16 mouse cellular contexts compared by ENCODE assay signal in genomic region chr13:45883791-45884238, GRCm38 (mm10).
A peak's percentile ranks its signal among the peaks of the same experiment; 100 is the strongest.
DNase-seq lines count a peak whose midpoint lies in the region; ATAC-seq lines count a peak whose summit lies in the region.
"Had no signal": no experiment of that assay in that cellular context is flagged by ENCODE, and none has a peak within 500 bp of the region (broad histone marks: within the 10 kb centered on the region; RNA-seq: fewer than 3 reads in every experiment).

No protein-coding gene starts in this region.

- peak; percentile 56 for DNase-seq in retina, adult 2 months (ENCODE audit: low read depth, low spot score)
- DNase-seq in retina, postnatal 1 day = no peak
- DNase-seq in CD4-positive helper T cell, adult 2 months (ENCODE audit: low read depth, low spot score) = peak; percentile 75
- peak; percentile 54 for DNase-seq in naive thymus-derived CD4-positive, alpha-beta T cell, adult 2 months (ENCODE audit: low read depth)
- no peak for DNase-seq in right cerebral cortex, postnatal 10 days (ENCODE audit: low spot score in 2 of 2)
- no peak for DNase-seq in gastrocnemius, postnatal 4 days (ENCODE audit: low spot score in 2 of 2)
- no peak for DNase-seq in natural killer cell, adult 2 months (ENCODE audit: low spot score in 2 of 2)
- DNase-seq: adrenal gland, postnatal 14 days; cerebellum, adult 11-12 months; cerebellum, adult 9-11 months; cerebellum, postnatal 36 days; gastrocnemius, postnatal 36 days; heart, adult 2 months; kidney, adult 18-20 months had no signal

- peak; percentile 48 for ATAC-seq in activated CD4-positive, CD25-positive, alpha-beta regulatory T cell, adult 4 months
- ATAC-seq: forebrain, embryonic 14.5 days had no signal

Comparison
In these comparisons a context has a peak if more than half of its experiments do, and no peak if none do; other contexts are left out.
1. DNase-seq: peak in retina, adult 2 months (single experiment), CD4-positive helper T cell, adult 2 months (single experiment) and naive thymus-derived CD4-positive, alpha-beta T cell, adult 2 months (single experiment); none in retina, postnatal 1 day (single experiment), right cerebral cortex, postnatal 10 days (0 of 2), gastrocnemius, postnatal 4 days (0 of 2) and natural killer cell, adult 2 months (0 of 2).